Mouse (Mus musculus) intestine, embryonic 14.5 days (tissue): ENCODE results near the gene Kif11. TPM values are rescaled to one million over a fixed set of nuclear protein-coding genes. Genes with fewer than 3 reads are reported as not detected.

Experiments
- ATAC-seq: fragments of 200-750 bp; cut with Nextera tagmentation; replicated peaks from 2 replicates; pipeline ENCODE4 v1.8.0; 2017; ENCODE audit warnings: low read depth, moderate number of reproducible peaks, moderate TSS enrichment, moderate library complexity; ENCODE audit not compliant: low FRiP score, low TSS enrichment
- DNase-seq: peaks from one replicate; pipeline ENCODE4 v3.0.0-alpha.2; 2018; ENCODE audit warnings: low spot score
- H3K27ac ChIP-seq: fragments of 300-500 bp; sonication (generic); 2 replicates; pipeline ENCODE4 v1.5.1; 2014; ENCODE audit warnings: low read depth, mild to moderate bottlenecking, control low read depth
- H3K27me3 ChIP-seq: fragments of 300-500 bp; sonication (generic); replicated peaks from 2 replicates; pipeline ENCODE4 v1.6.1; 2014; ENCODE audit warnings: low read length, control low read depth; ENCODE audit not compliant: control insufficient read depth, insufficient read depth
- H3K36me3 ChIP-seq: fragments of 300-500 bp; sonication (generic); 2 replicates; pipeline ENCODE4 v1.6.1; 2014; ENCODE audit warnings: low read length, control low read depth; ENCODE audit not compliant: control insufficient read depth, insufficient read depth
- H3K4me1 ChIP-seq: fragments of 300-500 bp; sonication (generic); replicated peaks from 2 replicates; pipeline ENCODE4 v1.6.1; 2014; ENCODE audit warnings: low read length, control low read depth, mixed read lengths; ENCODE audit not compliant: control insufficient read depth, insufficient read depth
- H3K4me2 ChIP-seq: fragments of 300-500 bp; sonication (generic); 2 replicates; pipeline ENCODE4 v1.6.1; 2014; ENCODE audit warnings: low read length
- H3K4me3 ChIP-seq: fragments of 300-500 bp; sonication (generic); 2 replicates; pipeline ENCODE4 v1.5.1; 2014; ENCODE audit warnings: low read depth, low read length, control low read depth, mixed read lengths
- H3K9ac ChIP-seq: fragments of 300-500 bp; sonication (generic); 2 replicates; pipeline ENCODE4 v1.6.1; 2014; ENCODE audit warnings: mild to moderate bottlenecking, low read length
- H3K9me3 ChIP-seq: fragments of 300-500 bp; sonication (generic); 2 replicates; pipeline ENCODE4 v1.6.1; 2016; ENCODE audit warnings: low read length, control low read depth; ENCODE audit not compliant: control insufficient read depth
- WGBS: fragments of 180-500 bp; shearing (Covaris S2); extraction: QIAGEN DNeasy Blood & Tissue Kit; methylation state at CpG from one replicate; pipeline ENCODE4 v1.1.7; 2014; 5-methylcytosine and 5-hydroxymethylcytosine counted together
- polyA plus RNA-seq: library from polyadenylated mRNA; unstranded; fragments of >200 nt; fragmentation: Nextera tagmentation; extraction: Ambion mirVana; gene quantifications from 2 replicates; pipeline ENCODE4 v1.2.1, GENCODE M21; 2014

Gene Kif11
- polyA plus RNA-seq, 1 experiment from 2014 or later = 60.3 TPM

- WGBS = 64% methylated on average over 10 of the region's 10 CpGs
- no peak overlapping the region for H3K9ac ChIP-seq
- H3K4me3 ChIP-seq = no peak overlapping the region
- ATAC-seq (no peak), DNase-seq (no peak)
- no peaks in the 10 kb centered on the region for H3K9me3 ChIP-seq
- no peak overlapping the region for H3K27ac ChIP-seq
- H3K36me3 ChIP-seq = no peaks in the 10 kb centered on the region
- no peaks in the 10 kb centered on the region for H3K4me1 ChIP-seq
- H3K27me3 ChIP-seq = peaks cover 26% of the 10 kb centered on the region
- no peak overlapping the region for H3K4me2 ChIP-seq
Observed at GRCm38 (mm10) chr19:37442524-37443286, 66.5 kb downstream of the Kif11 start.

GRCm38 (mm10) chr19:37443631-37444140, 67.5 kb downstream of the Kif11 start:
- no peaks in the 10 kb centered on the region for H3K4me1 ChIP-seq
- no peaks in the 10 kb centered on the region for H3K9me3 ChIP-seq
- H3K9ac ChIP-seq = no peak overlapping the region
- H3K4me3 ChIP-seq = no peak overlapping the region
- 35% methylated on average over 4 of the region's 4 CpGs for WGBS
- DNase-seq = no peak
- peaks cover 17% of the 10 kb centered on the region; the same call in 1 of the 2 replicates for H3K27me3 ChIP-seq
- H3K27ac ChIP-seq = no peak overlapping the region
- no peaks in the 10 kb centered on the region for H3K36me3 ChIP-seq
- no peak for ATAC-seq
- H3K4me2 ChIP-seq = no peak overlapping the region

- Histone ChIP-seq H3K4me2 (no peak overlapping the region), H3K27me3 (no peaks in the 10 kb centered on the region), H3K9ac (no peak overlapping the region), H3K4me1 (no peaks in the 10 kb centered on the region), H3K9me3 (no peaks in the 10 kb centered on the region), H3K27ac (no peak overlapping the region), H3K36me3 (no peaks in the 10 kb centered on the region), H3K4me3 (no peak overlapping the region)
- ATAC-seq (no peak), DNase-seq (no peak)
- WGBS = 61% methylated on average over 5 of the region's 5 CpGs
Observed at GRCm38 (mm10) chr19:37448212-37448611, 72.0 kb downstream of the Kif11 start.

DNA sequence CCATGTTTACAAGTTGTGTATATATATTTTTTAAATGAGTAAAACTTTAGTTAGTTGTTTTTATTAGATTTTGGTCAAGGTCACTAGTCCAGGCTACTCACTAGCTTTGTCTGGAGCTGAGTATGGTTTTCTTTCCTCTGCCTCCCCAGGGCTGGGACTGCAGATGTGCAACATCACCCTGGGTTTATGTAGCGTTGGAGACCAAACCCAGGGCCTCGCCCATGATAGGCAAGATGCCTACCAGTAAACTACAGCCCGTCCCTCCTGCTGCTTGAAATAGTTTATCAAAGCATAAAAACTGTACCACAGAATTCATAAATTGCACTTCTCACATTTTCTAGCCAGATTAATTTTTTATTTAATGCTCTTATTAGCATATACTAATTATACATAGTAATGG, 73.0 kb downstream of the Kif11 start:
- no peak for ATAC-seq
- H3K4me2 ChIP-seq = no peak overlapping the region

GRCm38 (mm10) chr19:37455528-37455927, 79.3 kb downstream of the Kif11 start:
- 79% methylated on average over 2 of the region's 2 CpGs for WGBS
- no peak for ATAC-seq
- no peak overlapping the region for H3K9ac ChIP-seq
- H3K4me2 ChIP-seq = no peak overlapping the region
- DNase-seq = no peak
- H3K36me3 ChIP-seq = no peaks in the 10 kb centered on the region
- H3K27me3 ChIP-seq = no peaks in the 10 kb centered on the region
- H3K4me1 ChIP-seq = no peaks in the 10 kb centered on the region
- no peak overlapping the region for H3K27ac ChIP-seq
- no peaks in the 10 kb centered on the region for H3K9me3 ChIP-seq
- H3K4me3 ChIP-seq = no peak overlapping the region

More for the DNA sequence above, 73.0 kb downstream of the Kif11 start:
- DNase-seq = no peak
- Histone ChIP-seq H3K4me1 (no peaks in the 10 kb centered on the region), H3K9me3 (no peaks in the 10 kb centered on the region), H3K9ac (no peak overlapping the region), H3K4me3 (no peak overlapping the region), H3K27me3 (no peaks in the 10 kb centered on the region), H3K36me3 (no peaks in the 10 kb centered on the region), H3K27ac (no peak overlapping the region)
- WGBS = 86% methylated on average over 3 of the region's 3 CpGs

DNA sequence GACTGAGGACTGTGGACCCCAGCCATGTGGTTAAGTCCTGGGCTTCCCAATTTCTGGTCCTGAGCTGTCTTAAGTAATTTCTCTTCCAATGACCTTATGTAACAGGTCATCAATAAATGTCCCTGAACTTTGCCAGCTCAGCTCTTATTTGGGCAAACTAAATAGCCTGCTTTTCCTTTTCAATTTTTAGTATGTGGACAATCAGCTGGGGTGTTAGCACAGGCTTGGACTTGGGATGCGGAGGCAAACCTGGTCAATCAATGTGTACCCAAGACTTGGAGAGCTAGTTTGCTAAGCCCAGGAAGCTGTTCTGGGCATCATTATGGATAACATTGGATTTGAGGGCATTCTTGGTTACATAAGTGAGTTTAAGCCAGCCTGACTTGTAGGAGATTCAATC, 79.8 kb downstream of the Kif11 start:
- 100% methylated on average over 1 of the region's 1 CpGs for WGBS
- Histone ChIP-seq H3K4me2 (no peak overlapping the region), H3K27ac (no peak overlapping the region), H3K36me3 (no peaks in the 10 kb centered on the region), H3K9ac (no peak overlapping the region), H3K27me3 (no peaks in the 10 kb centered on the region), H3K9me3 (no peaks in the 10 kb centered on the region), H3K4me1 (no peaks in the 10 kb centered on the region), H3K4me3 (no peak overlapping the region)
- ATAC-seq (no peak), DNase-seq (no peak)

GRCm38 (mm10) chr19:37458013-37458412, 81.8 kb downstream of the Kif11 start:
- Histone ChIP-seq H3K4me3 (no peak overlapping the region), H3K27me3 (no peaks in the 10 kb centered on the region), H3K4me2 (no peak overlapping the region), H3K9me3 (no peaks in the 10 kb centered on the region), H3K36me3 (no peaks in the 10 kb centered on the region), H3K4me1 (no peaks in the 10 kb centered on the region), H3K27ac (no peak overlapping the region), H3K9ac (no peak overlapping the region)
- 73% methylated on average over 6 of the region's 6 CpGs for WGBS
- DNase-seq (no peak), ATAC-seq (no peak)

GRCm38 (mm10) chr19:37466403-37466802, 90.2 kb downstream of the Kif11 start:
- 82% methylated on average over 3 of the region's 3 CpGs for WGBS

DNA sequence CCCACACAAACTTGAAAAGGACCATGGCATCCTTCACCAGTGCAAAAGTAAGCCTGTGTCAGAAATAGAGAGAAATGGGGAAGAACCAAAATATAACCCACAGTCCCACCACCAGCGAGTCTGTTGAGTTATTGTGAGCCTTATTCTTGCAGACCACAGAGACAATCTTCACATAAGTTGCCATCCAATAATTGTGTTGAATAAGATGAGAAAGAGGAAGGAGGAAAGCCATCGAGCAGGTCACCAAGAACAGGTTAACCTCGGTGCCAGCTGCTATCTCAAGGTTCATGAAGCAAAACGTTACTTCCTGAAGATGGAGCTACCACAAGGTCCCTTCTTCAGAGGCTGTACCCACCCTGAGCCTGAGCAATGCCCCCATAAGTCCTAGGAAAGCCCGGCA, 90.8 kb downstream of the Kif11 start:
- no peak for ATAC-seq
- WGBS = 84% methylated on average over 5 of the region's 5 CpGs

More at GRCm38 (mm10) chr19:37466403-37466802, 90.2 kb downstream of the Kif11 start:
- no peak overlapping the region for H3K27ac ChIP-seq
- ATAC-seq = no peak
- H3K27me3 ChIP-seq = no peaks in the 10 kb centered on the region
- no peaks in the 10 kb centered on the region for H3K9me3 ChIP-seq
- no peak for DNase-seq
- no peaks in the 10 kb centered on the region for H3K36me3 ChIP-seq
- H3K4me1 ChIP-seq = no peaks in the 10 kb centered on the region
- H3K4me3 ChIP-seq = no peak overlapping the region
- no peak overlapping the region for H3K9ac ChIP-seq
- H3K4me2 ChIP-seq = no peak overlapping the region

More for the DNA sequence above, 90.8 kb downstream of the Kif11 start:
- Histone ChIP-seq H3K4me2 (no peak overlapping the region), H3K27ac (no peak overlapping the region), H3K4me1 (no peaks in the 10 kb centered on the region), H3K9me3 (no peaks in the 10 kb centered on the region), H3K27me3 (no peaks in the 10 kb centered on the region), H3K9ac (no peak overlapping the region), H3K4me3 (no peak overlapping the region), H3K36me3 (no peaks in the 10 kb centered on the region)
- no peak for DNase-seq
